Mouse (Mus musculus): ENCODE measurements around the gene Themis2. TPM values are rescaled to one million over a fixed set of nuclear protein-coding genes. Genes with fewer than 3 reads are reported as not detected.
"Not testable (repeated sequence)": the region's sequence is repeated elsewhere in the genome, so short reads cannot be mapped to it uniquely, and the experiment has no call there.

The Themis2 gene
- polyA plus RNA-seq, 1 experiment = not detected

DNA sequence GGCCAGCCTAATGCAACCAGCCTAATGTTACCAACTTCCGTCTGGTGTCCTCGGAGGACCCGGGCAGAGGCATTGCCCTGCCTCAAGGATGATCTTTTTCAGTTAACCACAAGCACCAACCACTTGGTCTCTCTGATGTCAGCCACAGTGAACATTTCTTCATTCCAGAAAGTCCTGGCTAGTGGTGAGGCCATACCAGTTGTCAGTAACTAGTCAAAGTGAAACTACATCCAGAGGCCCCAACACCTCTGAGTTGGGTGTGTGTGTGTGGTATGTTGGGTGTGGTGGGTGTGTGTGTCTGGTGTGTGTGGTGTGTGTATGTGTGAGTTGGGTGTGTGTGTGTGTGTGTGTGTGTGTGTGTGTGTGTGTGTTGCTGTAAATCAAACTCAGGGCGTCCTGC, 47.4 kb downstream of the Themis2 start:
- Histone ChIP-seq H3K27me3 (ENCODE audit: control insufficient read depth, insufficient read depth, insufficient read length) (no peaks in the 10 kb centered on the region), H3ac (ENCODE audit: control insufficient read depth, insufficient read length, low read depth) (no peak overlapping the region), H3K79me3 (ENCODE audit: low read depth) (peaks cover 2% of the 10 kb centered on the region), H3K79me2 (ENCODE audit: control insufficient read depth, insufficient read depth) (no peaks in the 10 kb centered on the region), H3K36me3 (ENCODE audit: control insufficient read depth, insufficient read depth) (peaks cover 2% of the 10 kb centered on the region), H3K4me3 (ENCODE audit: insufficient read depth, poor library complexity, severe bottlenecking) (no peak overlapping the region)
- TF ChIP-seq CTCF (IDR thresholded peaks at IDR 0.05; ENCODE audit: control insufficient read depth, insufficient read depth, insufficient read length) = no peak
- no peak for TF ChIP-seq MYOD1 (IDR thresholded peaks at IDR 0.05; ENCODE audit: control insufficient read depth, insufficient read length, low read depth)

DNA sequence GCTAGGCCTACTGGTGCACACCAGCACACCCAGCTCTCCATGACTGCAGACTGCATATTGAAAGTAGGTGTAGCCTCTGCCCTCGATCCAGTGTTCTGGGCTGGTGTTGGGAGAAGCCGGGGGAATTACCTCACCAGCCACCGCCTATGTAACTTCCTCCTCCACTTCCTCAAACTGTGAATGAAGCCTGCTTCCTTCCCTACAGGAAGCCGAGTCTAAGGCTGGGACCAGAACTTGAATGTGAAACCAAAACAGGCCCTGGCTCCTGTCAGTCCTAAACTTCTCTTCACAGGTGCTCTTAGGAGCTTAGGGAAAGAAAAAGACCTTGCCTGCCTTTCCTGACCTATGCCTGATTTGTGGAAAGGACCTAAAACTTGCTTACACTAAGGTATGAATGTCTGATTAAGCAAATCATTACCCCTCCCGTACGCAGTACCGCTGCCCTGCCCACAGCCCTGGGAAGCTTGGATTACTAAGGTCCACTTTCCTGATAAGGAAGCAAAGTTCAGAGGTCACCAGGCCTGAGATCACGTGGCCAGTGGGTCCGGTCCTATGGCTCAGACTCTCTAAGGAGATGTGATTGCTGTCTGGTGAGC, 48.4 kb downstream of the Themis2 start:
- Histone ChIP-seq H3K36me3 (ENCODE audit: control insufficient read depth, insufficient read depth) (peaks cover 6% of the 10 kb centered on the region), H3ac (ENCODE audit: control insufficient read depth, insufficient read length, low read depth) (no peak overlapping the region)
- no peak for TF ChIP-seq USF1 (IDR thresholded peaks at IDR 0.05; ENCODE audit: low read depth)
- no peak for TF ChIP-seq FOSL1 (IDR thresholded peaks at IDR 0.05; ENCODE audit: insufficient read depth, low read length, poor library complexity, severe bottlenecking)
- TF ChIP-seq MAX (IDR thresholded peaks at IDR 0.05) = no peak
- TF ChIP-seq MYOD1 (IDR thresholded peaks at IDR 0.05; ENCODE audit: control insufficient read depth, insufficient read length, low read depth) = no peak
- no peak for TF ChIP-seq CTCF (IDR thresholded peaks at IDR 0.05; ENCODE audit: control insufficient read depth, insufficient read depth, insufficient read length)
- TF ChIP-seq MYOG (IDR thresholded peaks at IDR 0.05; ENCODE audit: control insufficient read depth, extremely low read depth, insufficient read length) = no peak
- no peak for TF ChIP-seq CEBPB (IDR thresholded peaks at IDR 0.05; ENCODE audit: low read depth)

GRCm38 (mm10) chr4:132746911-132747517, 49.2 kb downstream of the Themis2 start:
- H3K27me3 ChIP-seq (ENCODE audit: control insufficient read depth, insufficient read depth, insufficient read length) = no peaks in the 10 kb centered on the region
- peaks cover 6% of the 10 kb centered on the region for H3K36me3 ChIP-seq (ENCODE audit: control insufficient read depth, insufficient read depth)
- no peaks in the 10 kb centered on the region for H3K79me2 ChIP-seq (ENCODE audit: control insufficient read depth, insufficient read depth)
- H3ac ChIP-seq (ENCODE audit: control insufficient read depth, insufficient read length, low read depth) = no peak overlapping the region
- TF ChIP-seq MAX (IDR thresholded peaks at IDR 0.05) (no peak), FOSL1 (IDR thresholded peaks at IDR 0.05; ENCODE audit: insufficient read depth, low read length, poor library complexity, severe bottlenecking) (no peak), CTCF (IDR thresholded peaks at IDR 0.05; ENCODE audit: control insufficient read depth, insufficient read depth, insufficient read length) (no peak), MYOG (IDR thresholded peaks at IDR 0.05; ENCODE audit: control insufficient read depth, extremely low read depth, insufficient read length) (no peak), USF1 (IDR thresholded peaks at IDR 0.05; ENCODE audit: low read depth) (no peak), CEBPB (IDR thresholded peaks at IDR 0.05; ENCODE audit: low read depth) (no peak), MYOD1 (IDR thresholded peaks at IDR 0.05; ENCODE audit: control insufficient read depth, insufficient read length, low read depth) (no peak)
- H3K79me3 ChIP-seq (ENCODE audit: low read depth) = peaks cover 2% of the 10 kb centered on the region
- H3K4me3 ChIP-seq (ENCODE audit: insufficient read depth, poor library complexity, severe bottlenecking) = no peak overlapping the region

More for the DNA sequence above, 48.4 kb downstream of the Themis2 start:
- Histone ChIP-seq H3K4me3 (ENCODE audit: insufficient read depth, poor library complexity, severe bottlenecking) (no peak overlapping the region), H3K79me3 (ENCODE audit: low read depth) (peaks cover 2% of the 10 kb centered on the region), H3K79me2 (ENCODE audit: control insufficient read depth, insufficient read depth) (no peaks in the 10 kb centered on the region), H3K27me3 (ENCODE audit: control insufficient read depth, insufficient read depth, insufficient read length) (no peaks in the 10 kb centered on the region)

DNA sequence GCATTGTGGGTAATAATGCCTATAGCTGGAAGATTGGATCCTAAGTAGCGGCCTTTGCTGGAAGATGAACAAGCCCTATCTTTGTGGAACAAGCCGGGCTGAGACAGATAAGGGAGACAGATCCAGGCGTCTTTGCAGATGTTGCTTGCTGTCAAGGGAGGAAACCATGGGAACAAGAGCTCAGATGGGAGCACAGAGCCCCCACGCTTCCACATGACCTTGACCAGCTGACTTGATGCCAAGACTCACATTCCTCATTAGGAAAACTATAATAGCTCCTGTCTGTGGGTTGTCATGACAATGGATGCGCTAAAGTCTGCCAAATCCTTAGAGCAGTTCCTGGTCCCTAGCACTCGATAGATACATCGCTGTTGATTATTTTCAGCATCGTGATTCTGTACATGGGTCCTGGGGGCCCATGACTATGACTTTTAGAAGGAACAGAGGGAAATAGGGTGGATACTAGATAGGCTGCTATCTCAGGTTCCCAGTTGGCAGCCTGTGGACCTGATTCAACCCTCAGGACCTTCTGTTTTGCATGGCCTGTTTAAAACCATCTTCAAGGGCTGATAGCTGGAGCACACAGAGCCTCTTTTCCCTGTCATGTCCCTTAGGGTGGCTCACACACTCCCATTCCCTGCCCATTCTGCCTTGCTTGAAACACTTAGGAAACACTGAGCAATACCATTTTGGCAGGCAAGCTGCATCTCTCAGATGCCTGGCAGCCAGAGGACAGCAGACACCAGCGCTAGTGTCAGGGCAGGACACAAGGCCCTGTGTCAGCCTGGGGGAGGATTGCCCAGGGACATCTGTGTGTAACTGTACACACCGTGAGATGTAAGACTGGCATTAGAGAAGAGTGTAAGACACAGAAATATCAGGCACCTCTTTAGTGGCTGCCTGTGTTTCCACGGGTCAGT, 51.9 kb downstream of the Themis2 start:
- H3ac ChIP-seq (ENCODE audit: control insufficient read depth, insufficient read length, low read depth) = no peak overlapping the region
- H3K4me3 ChIP-seq (ENCODE audit: insufficient read depth, poor library complexity, severe bottlenecking) = no peak overlapping the region
- H3K79me3 ChIP-seq (ENCODE audit: low read depth) = no peaks in the 10 kb centered on the region
- H3K79me2 ChIP-seq (ENCODE audit: control insufficient read depth, insufficient read depth) = no peaks in the 10 kb centered on the region
- TF ChIP-seq CEBPB (IDR thresholded peaks at IDR 0.05; ENCODE audit: low read depth) (no peak), FOSL1 (IDR thresholded peaks at IDR 0.05; ENCODE audit: insufficient read depth, low read length, poor library complexity, severe bottlenecking) (no peak), USF1 (IDR thresholded peaks at IDR 0.05; ENCODE audit: low read depth) (no peak), MYOD1 (IDR thresholded peaks at IDR 0.05; ENCODE audit: control insufficient read depth, insufficient read length, low read depth) (no peak), CTCF (IDR thresholded peaks at IDR 0.05; ENCODE audit: control insufficient read depth, insufficient read depth, insufficient read length) (no peak), MYOG (IDR thresholded peaks at IDR 0.05; ENCODE audit: control insufficient read depth, extremely low read depth, insufficient read length) (no peak), MAX (IDR thresholded peaks at IDR 0.05) (no peak)
- H3K36me3 ChIP-seq (ENCODE audit: control insufficient read depth, insufficient read depth) = peaks cover 11% of the 10 kb centered on the region
- no peaks in the 10 kb centered on the region for H3K27me3 ChIP-seq (ENCODE audit: control insufficient read depth, insufficient read depth, insufficient read length)

DNA sequence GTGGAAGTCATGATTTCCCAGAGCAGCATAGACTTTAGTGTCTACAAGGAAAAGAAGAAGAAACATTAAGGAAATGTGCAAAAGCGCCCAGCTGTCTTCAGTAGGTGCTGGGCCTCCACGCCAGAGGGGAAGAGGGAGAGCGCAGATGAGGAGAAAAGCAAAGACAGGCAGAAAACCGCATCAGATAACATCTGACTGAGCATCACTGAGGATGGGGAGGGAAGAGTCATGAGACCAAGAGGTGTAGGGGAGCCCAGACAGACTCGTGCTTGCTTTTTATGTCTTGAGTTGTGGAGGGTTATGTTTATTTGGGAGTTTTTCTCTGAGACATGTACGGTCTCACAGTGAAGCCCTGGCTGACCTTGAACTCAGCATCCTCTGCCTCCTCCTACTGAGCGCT, 54.7 kb downstream of the Themis2 start:
- TF ChIP-seq CEBPB (IDR thresholded peaks at IDR 0.05; ENCODE audit: low read depth) = no peak
- no peak for TF ChIP-seq MYOG (IDR thresholded peaks at IDR 0.05; ENCODE audit: control insufficient read depth, extremely low read depth, insufficient read length)
- no peak for TF ChIP-seq MAX (IDR thresholded peaks at IDR 0.05)
- no peak for TF ChIP-seq USF1 (IDR thresholded peaks at IDR 0.05; ENCODE audit: low read depth)
- TF ChIP-seq MYOD1 (IDR thresholded peaks at IDR 0.05; ENCODE audit: control insufficient read depth, insufficient read length, low read depth) = no peak
- no peak for TF ChIP-seq FOSL1 (IDR thresholded peaks at IDR 0.05; ENCODE audit: insufficient read depth, low read length, poor library complexity, severe bottlenecking)
- Histone ChIP-seq H3K4me3 (ENCODE audit: insufficient read depth, poor library complexity, severe bottlenecking) (no peak overlapping the region), H3K27me3 (ENCODE audit: control insufficient read depth, insufficient read depth, insufficient read length) (no peaks in the 10 kb centered on the region), H3K36me3 (ENCODE audit: control insufficient read depth, insufficient read depth) (peaks cover 22% of the 10 kb centered on the region), H3ac (ENCODE audit: control insufficient read depth, insufficient read length, low read depth) (no peak overlapping the region), H3K79me2 (ENCODE audit: control insufficient read depth, insufficient read depth) (no peaks in the 10 kb centered on the region), H3K79me3 (ENCODE audit: low read depth) (no peaks in the 10 kb centered on the region)

DNA sequence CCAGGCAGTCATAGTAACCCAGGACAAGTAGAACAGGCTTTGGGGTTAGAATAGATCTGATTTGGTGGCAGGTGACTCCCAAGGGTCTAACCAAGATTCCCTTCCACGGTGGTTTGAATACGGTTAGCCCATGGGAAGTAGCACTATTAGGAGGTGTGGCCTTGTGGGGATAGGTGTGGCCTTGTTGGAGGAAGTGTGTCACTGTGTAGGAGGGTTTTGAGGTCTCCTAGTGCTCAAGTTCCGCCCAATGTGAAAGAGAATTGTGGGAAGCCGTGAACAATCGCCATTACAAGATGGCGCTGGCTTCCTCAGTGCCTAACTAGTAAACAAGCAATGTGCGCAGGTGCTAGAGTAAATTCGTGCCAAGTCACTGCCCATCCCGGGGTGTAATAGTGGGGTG, 59.0 kb downstream of the Themis2 start:
- H3K4me3 ChIP-seq (ENCODE audit: insufficient read depth, poor library complexity, severe bottlenecking); H3K79me3 ChIP-seq (ENCODE audit: low read depth): not testable (repeated sequence)

More for the DNA sequence above, 59.0 kb downstream of the Themis2 start:
- not testable (repeated sequence) for H3K27me3 ChIP-seq (ENCODE audit: control insufficient read depth, insufficient read depth, insufficient read length); H3K79me2 ChIP-seq (ENCODE audit: control insufficient read depth, insufficient read depth); H3ac ChIP-seq (ENCODE audit: control insufficient read depth, insufficient read length, low read depth)
- H3K36me3 ChIP-seq (ENCODE audit: control insufficient read depth, insufficient read depth) = peaks cover 23% of the 10 kb centered on the region

All from C2C12 (cell line).